Mouse (Mus musculus): Measurements from ENCODE around the gene Wwox. TPM values are rescaled to one million over a fixed set of nuclear protein-coding genes. Genes with fewer than 3 reads are reported as not detected.

The Wwox gene
- total and polyA plus RNA-seq, 3 experiments, result 7.6 to 61.8 (median 12.2) TPM

GRCm38 (mm10) chr8:115201726-115202125, 762.3 kb downstream of the Wwox start:
- Histone ChIP-seq H3K27ac (ENCODE audit: control insufficient read depth, low read depth, low read length) (no peak overlapping the region), H3K4me1 (ENCODE audit: control insufficient read depth in 1 of 2, insufficient read depth in 2 of 2, low read length in 2 of 2) (no peaks in the 10 kb centered on the region), H3K36me3 (ENCODE audit: control insufficient read depth in 1 of 2, insufficient read depth in 2 of 2, low read length in 2 of 2) (no peaks in the 10 kb centered on the region), H3K4me3 (ENCODE audit: control insufficient read depth in 1 of 2, insufficient read depth in 1 of 2, low read depth in 2 of 2, low read length in 2 of 2) (no peak overlapping the region), H3K9ac (ENCODE audit: control insufficient read depth, low read depth, low read length, poor library complexity, severe bottlenecking) (no peak overlapping the region), H3K79me2 (ENCODE audit: control insufficient read depth, insufficient read depth, low read length, poor library complexity) (no peaks in the 10 kb centered on the region), H3K9me3 (replicated peaks; ENCODE audit: insufficient read depth, low read length) (no peaks in the 10 kb centered on the region), H3K27me3 (ENCODE audit: control insufficient read depth in 1 of 2, insufficient read depth in 2 of 2, low read length in 2 of 2) (no peaks in the 10 kb centered on the region)
- DNase-seq (ENCODE audit: low read depth, low spot score), result no peak
- no peak for TF ChIP-seq GATA1 (IDR thresholded peaks at IDR 0.05; ENCODE audit: low read depth, low read length)
- no peak for TF ChIP-seq NELFE (IDR thresholded peaks at IDR 0.05; ENCODE audit: low read depth, low read length)
- TF ChIP-seq ZNF384 (IDR thresholded peaks at IDR 0.05; ENCODE audit: low read depth, low read length), result no peak
- TF ChIP-seq GABPA (IDR thresholded peaks at IDR 0.05; ENCODE audit: low read depth, low read length), result no peak

GRCm38 (mm10) chr8:115207480-115207879, 768.0 kb downstream of the Wwox start:
- H3K27me3 ChIP-seq (ENCODE audit: control insufficient read depth in 1 of 2, insufficient read depth in 2 of 2, low read length in 2 of 2), result no peaks in the 10 kb centered on the region
- no peak overlapping the region for H3K27ac ChIP-seq (ENCODE audit: control insufficient read depth, low read depth, low read length)
- H3K4me3 ChIP-seq (ENCODE audit: control insufficient read depth in 1 of 2, insufficient read depth in 1 of 2, low read depth in 2 of 2, low read length in 2 of 2), result no peak overlapping the region
- no peaks in the 10 kb centered on the region for H3K9me3 ChIP-seq (replicated peaks; ENCODE audit: insufficient read depth, low read length)
- no peaks in the 10 kb centered on the region for H3K36me3 ChIP-seq (ENCODE audit: control insufficient read depth in 1 of 2, insufficient read depth in 2 of 2, low read length in 2 of 2)
- TF ChIP-seq SMC3 (IDR thresholded peaks at IDR 0.05; ENCODE audit: low read depth, low read length), result no peak
- no peak for TF ChIP-seq MAX (IDR thresholded peaks at IDR 0.05; ENCODE audit: low read length)
- TF ChIP-seq USF1 (IDR thresholded peaks at IDR 0.05; ENCODE audit: low read depth, low read length), result no peak
- no peak for TF ChIP-seq ETS1 (IDR thresholded peaks at IDR 0.05; ENCODE audit: low read depth, low read length)
- TF ChIP-seq E2F4 (IDR thresholded peaks at IDR 0.05; ENCODE audit: borderline replicate concordance, low read depth, low read length), result no peak
- no peak for TF ChIP-seq NELFE (IDR thresholded peaks at IDR 0.05; ENCODE audit: low read depth, low read length)
- TF ChIP-seq POLR2AphosphoS5 (IDR thresholded peaks at IDR 0.05; ENCODE audit: borderline replicate concordance, low read depth, low read length), result no peak
- no peak overlapping the region for H3K9ac ChIP-seq (ENCODE audit: control insufficient read depth, low read depth, low read length, poor library complexity, severe bottlenecking)
- H3K4me1 ChIP-seq (ENCODE audit: control insufficient read depth in 1 of 2, insufficient read depth in 2 of 2, low read length in 2 of 2), result no peaks in the 10 kb centered on the region
- no peaks in the 10 kb centered on the region for H3K79me2 ChIP-seq (ENCODE audit: control insufficient read depth, insufficient read depth, low read length, poor library complexity)
- DNase-seq (ENCODE audit: low read depth, low spot score), result no peak

- Histone ChIP-seq H3K27ac (ENCODE audit: control insufficient read depth, low read depth, low read length) (no peak overlapping the region), H3K4me3 (ENCODE audit: control insufficient read depth in 1 of 2, insufficient read depth in 1 of 2, low read depth in 2 of 2, low read length in 2 of 2) (no peak overlapping the region), H3K79me2 (ENCODE audit: control insufficient read depth, insufficient read depth, low read length, poor library complexity) (no peaks in the 10 kb centered on the region), H3K9me3 (replicated peaks; ENCODE audit: insufficient read depth, low read length) (no peaks in the 10 kb centered on the region), H3K36me3 (ENCODE audit: control insufficient read depth in 1 of 2, insufficient read depth in 2 of 2, low read length in 2 of 2) (no peaks in the 10 kb centered on the region), H3K4me1 (ENCODE audit: control insufficient read depth in 1 of 2, insufficient read depth in 2 of 2, low read length in 2 of 2) (no peaks in the 10 kb centered on the region), H3K9ac (ENCODE audit: control insufficient read depth, low read depth, low read length, poor library complexity, severe bottlenecking) (no peak overlapping the region), H3K27me3 (ENCODE audit: control insufficient read depth in 1 of 2, insufficient read depth in 2 of 2, low read length in 2 of 2) (no peaks in the 10 kb centered on the region)
- no peak for DNase-seq (ENCODE audit: low read depth, low spot score)
- TF ChIP-seq ELF1 (IDR thresholded peaks at IDR 0.05; ENCODE audit: low read depth, low read length), result no peak
- TF ChIP-seq CTCF (IDR thresholded peaks at IDR 0.05 in 2 of 3, conservative IDR thresholded peaks at IDR 0.05 in 1 of 3; ENCODE audit: control insufficient read depth in 1 of 3, insufficient read depth in 1 of 3, low read depth in 2 of 3, low read length in 3 of 3, poor library complexity in 1 of 3, severe bottlenecking in 1 of 3), result no peak
- no peak for TF ChIP-seq SIN3A (IDR thresholded peaks at IDR 0.05; ENCODE audit: low read length)
- no peak for TF ChIP-seq TBP (IDR thresholded peaks at IDR 0.05; ENCODE audit: low read depth, low read length)
- TF ChIP-seq POLR2AphosphoS2 (IDR thresholded peaks at IDR 0.05; ENCODE audit: low read length), result no peak
- no peak for TF ChIP-seq MEF2A (IDR thresholded peaks at IDR 0.05; ENCODE audit: extremely low read depth, insufficient replicate concordance, low read depth, low read length, poor library complexity, severe bottlenecking)
- no peak for TF ChIP-seq NRF1 (IDR thresholded peaks at IDR 0.05; ENCODE audit: insufficient read depth, low read depth, low read length, poor library complexity, severe bottlenecking)
- TF ChIP-seq UBTF (IDR thresholded peaks at IDR 0.05; ENCODE audit: borderline replicate concordance, insufficient read depth, low read depth, low read length), result no peak
- no peak for TF ChIP-seq CHD1 (IDR thresholded peaks at IDR 0.05; ENCODE audit: low read depth, low read length)
- TF ChIP-seq ETS1 (IDR thresholded peaks at IDR 0.05; ENCODE audit: low read depth, low read length), result no peak
- TF ChIP-seq HCFC1 (IDR thresholded peaks at IDR 0.05; ENCODE audit: low read depth, low read length), result no peak
- TF ChIP-seq E2F4 (IDR thresholded peaks at IDR 0.05; ENCODE audit: borderline replicate concordance, low read depth, low read length), result no peak
- TF ChIP-seq ZC3H11A (IDR thresholded peaks at IDR 0.05; ENCODE audit: low read depth, low read length), result no peak
- TF ChIP-seq JUND (IDR thresholded peaks at IDR 0.05; ENCODE audit: low read depth, low read length), result no peak
- no peak for TF ChIP-seq USF1 (IDR thresholded peaks at IDR 0.05; ENCODE audit: low read depth, low read length)
- TF ChIP-seq USF2 (IDR thresholded peaks at IDR 0.05; ENCODE audit: borderline replicate concordance in 1 of 2, insufficient read depth in 1 of 2, low read depth in 1 of 2, low read length in 2 of 2), result no peak
- no peak for TF ChIP-seq ZKSCAN1 (IDR thresholded peaks at IDR 0.05; ENCODE audit: low read depth, low read length)
These were observed 769.1 kb downstream of the Wwox start for GRCm38 (mm10) chr8:115208415-115209192.
